Mouse (Mus musculus) ES-Bruce4 (cell line): ENCODE measurements around the gene Gpx2. TPM values are rescaled to one million over a fixed set of nuclear protein-coding genes. Genes with fewer than 3 reads are reported as not detected.

Experiments
- H3K27ac ChIP-seq: 2 replicates; pipeline ENCODE4 v1.5.1; 2012; ENCODE audit warnings: low read length, inconsistent platforms; ENCODE audit not compliant: insufficient read depth
- H3K27me3 ChIP-seq: 2 replicates; pipeline ENCODE4 v1.6.1; 2012; ENCODE audit warnings: mild to moderate bottlenecking, low read length, inconsistent platforms; ENCODE audit not compliant: control insufficient read depth, poor library complexity, insufficient read depth, severe bottlenecking
- H3K36me3 ChIP-seq: 2 replicates; pipeline ENCODE4 v1.6.1; 2012; ENCODE audit warnings: inconsistent platforms, mild to moderate bottlenecking, low read length, moderate library complexity; ENCODE audit not compliant: control insufficient read depth, poor library complexity, insufficient read depth, severe bottlenecking
- H3K4me1 ChIP-seq: one replicate; pipeline ENCODE4 v1.8.1; 2011; ENCODE audit warnings: low read length; ENCODE audit not compliant: control insufficient read depth, insufficient read depth
- H3K4me3 ChIP-seq: 2 replicates; pipeline ENCODE4 v1.5.1; 2011; ENCODE audit warnings: low read depth, mild to moderate bottlenecking, low read length
- H3K9ac ChIP-seq: 2 replicates; pipeline ENCODE4 v1.6.1; 2012; ENCODE audit warnings: low read depth, mild to moderate bottlenecking, inconsistent platforms; ENCODE audit not compliant: poor library complexity, severe bottlenecking
- H3K9me3 ChIP-seq: replicated peaks from 2 replicates; pipeline ENCODE4 v1.6.1; 2012; ENCODE audit warnings: mild to moderate bottlenecking, low read length, inconsistent platforms; ENCODE audit not compliant: control insufficient read depth, poor library complexity, insufficient read depth, severe bottlenecking
- CTCF ChIP-seq: IDR thresholded peaks from one replicate; pipeline ENCODE4 v1.8.1; 2011; ENCODE audit warnings: low read depth, low read length
- EP300 ChIP-seq: IDR thresholded peaks from 2 replicates; pipeline ENCODE4 v1.6.1; 2011; ENCODE audit warnings: low read depth, low read length; ENCODE audit not compliant: insufficient read depth
- POLR2A ChIP-seq: IDR thresholded peaks from one replicate; pipeline ENCODE4 v1.8.1; 2011; ENCODE audit warnings: low read length; ENCODE audit not compliant: insufficient read depth
- polyA plus RNA-seq: library from polyadenylated mRNA; stranded (reverse); fragments of >200 nt; gene quantifications from 2 replicates; pipeline ENCODE4 v1.2.4, GENCODE M21; 2011; ENCODE audit warnings: low read depth; ENCODE audit not compliant: missing spikeins, insufficient read depth, insufficient read length

Gpx2 gene
- polyA plus RNA-seq, 1 experiment = 12.7 TPM

DNA sequence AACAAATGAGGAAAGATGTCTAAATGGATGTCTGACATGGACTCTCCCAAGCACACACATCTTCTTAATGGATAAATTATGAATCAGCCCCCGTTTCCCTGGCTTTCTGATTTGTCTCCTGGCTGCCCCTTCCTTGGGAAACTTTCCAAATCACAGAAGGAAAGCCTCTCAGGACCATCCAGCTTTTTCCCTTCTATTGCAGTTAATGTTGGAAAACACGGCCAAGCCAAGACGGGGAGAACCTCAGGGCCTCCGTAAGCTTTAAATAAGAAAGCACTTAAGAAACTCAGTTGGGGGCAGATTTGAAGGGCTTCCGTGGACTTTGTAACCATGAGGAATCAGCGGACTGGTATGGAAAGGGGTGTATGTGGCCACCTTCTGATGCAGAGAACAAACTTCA is 24.5 kb upstream of the Gpx2 start:
- Histone ChIP-seq H3K4me1 (peaks cover 5% of the 10 kb centered on the region), H3K27ac (no peak overlapping the region), H3K36me3 (no peaks in the 10 kb centered on the region), H3K27me3 (no peaks in the 10 kb centered on the region), H3K9me3 (no peaks in the 10 kb centered on the region), H3K9ac (no peak overlapping the region), H3K4me3 (no peak overlapping the region)
- no peak for TF ChIP-seq EP300
- TF ChIP-seq CTCF = no peak
- no peak for TF ChIP-seq POLR2A

DNA sequence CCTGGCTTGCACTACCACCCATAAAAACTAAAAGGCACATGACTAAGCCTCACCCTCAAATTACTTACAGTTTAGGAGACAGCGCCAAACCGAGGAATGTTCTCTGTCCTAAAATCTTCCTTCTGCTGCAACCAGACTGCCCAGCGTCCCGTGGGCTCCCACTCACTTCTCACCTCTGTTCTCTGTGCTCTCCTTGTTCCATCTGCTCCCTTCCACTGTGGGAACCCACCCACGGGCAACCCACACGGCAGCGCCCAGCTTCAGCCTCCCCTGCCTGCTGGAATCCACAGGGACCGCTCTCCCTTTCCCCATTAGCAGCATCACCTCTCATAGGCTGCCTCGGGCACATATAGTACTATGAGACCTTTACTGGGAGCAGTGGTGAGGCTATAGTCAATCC is 23.6 kb upstream of the Gpx2 start:
- H3K4me1 ChIP-seq = peaks cover 5% of the 10 kb centered on the region
- no peak overlapping the region for H3K9ac ChIP-seq
- H3K27ac ChIP-seq = no peak overlapping the region
- no peaks in the 10 kb centered on the region for H3K36me3 ChIP-seq
- no peak for TF ChIP-seq EP300
- no peak for TF ChIP-seq POLR2A
- no peak for TF ChIP-seq CTCF
- H3K4me3 ChIP-seq = no peak overlapping the region
- no peaks in the 10 kb centered on the region for H3K9me3 ChIP-seq
- H3K27me3 ChIP-seq = no peaks in the 10 kb centered on the region

DNA sequence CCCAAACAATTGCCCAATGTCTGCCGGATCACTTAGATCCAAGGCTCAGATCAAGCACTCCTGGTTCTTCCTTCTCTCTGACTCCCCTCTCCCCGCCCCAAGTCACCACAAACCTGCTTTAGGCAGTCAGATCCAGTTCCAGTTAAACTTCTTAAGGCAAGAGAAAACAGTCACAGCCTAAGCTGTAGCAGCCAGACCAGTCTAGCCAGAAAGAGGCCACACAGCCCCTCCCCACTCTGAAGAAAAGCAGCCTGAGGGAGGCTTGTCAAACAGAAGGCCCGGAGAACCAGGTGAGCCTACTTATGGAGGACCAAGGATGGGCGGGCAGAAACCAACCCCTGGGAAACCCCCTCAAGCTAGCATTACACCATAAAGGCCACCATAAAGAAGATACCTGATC is 22.8 kb upstream of the Gpx2 start:
- no peaks in the 10 kb centered on the region for H3K36me3 ChIP-seq
- H3K4me1 ChIP-seq = peaks cover 5% of the 10 kb centered on the region
- no peaks in the 10 kb centered on the region for H3K27me3 ChIP-seq
- TF ChIP-seq CTCF (no peak), POLR2A (no peak), EP300 (peak; percentile 76; the same call in 1 of the 2 replicates)
- H3K9ac ChIP-seq = no peak overlapping the region
- H3K27ac ChIP-seq = peak overlapping the region; percentile 62
- H3K4me3 ChIP-seq = no peak overlapping the region
- H3K9me3 ChIP-seq = no peaks in the 10 kb centered on the region

DNA sequence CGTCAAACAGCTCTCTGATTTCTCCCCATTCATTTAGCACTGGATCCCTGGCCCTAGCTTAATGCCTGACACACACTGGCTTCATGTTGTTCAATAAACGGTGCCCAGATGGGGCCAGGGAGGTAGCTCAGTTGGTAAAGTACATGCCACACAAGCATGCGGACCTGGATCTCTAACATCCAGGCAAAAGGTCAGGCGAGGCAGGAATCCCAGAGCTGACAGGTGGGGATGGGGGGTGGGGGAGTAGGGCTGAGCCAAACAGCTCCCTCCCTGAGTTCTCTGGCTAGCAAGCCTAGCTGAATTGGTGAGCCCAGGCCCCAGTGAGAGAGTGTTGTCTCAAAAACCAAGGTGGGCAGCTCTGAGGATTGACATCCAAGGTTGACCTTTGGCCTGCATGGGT is 21.8 kb upstream of the Gpx2 start:
- H3K4me1 ChIP-seq = peaks cover 5% of the 10 kb centered on the region
- H3K36me3 ChIP-seq = no peaks in the 10 kb centered on the region
- no peak overlapping the region for H3K9ac ChIP-seq
- H3K27me3 ChIP-seq = no peaks in the 10 kb centered on the region
- no peak overlapping the region for H3K27ac ChIP-seq
- no peaks in the 10 kb centered on the region for H3K9me3 ChIP-seq
- no peak overlapping the region for H3K4me3 ChIP-seq
- TF ChIP-seq CTCF (no peak), EP300 (no peak), POLR2A (no peak)

DNA sequence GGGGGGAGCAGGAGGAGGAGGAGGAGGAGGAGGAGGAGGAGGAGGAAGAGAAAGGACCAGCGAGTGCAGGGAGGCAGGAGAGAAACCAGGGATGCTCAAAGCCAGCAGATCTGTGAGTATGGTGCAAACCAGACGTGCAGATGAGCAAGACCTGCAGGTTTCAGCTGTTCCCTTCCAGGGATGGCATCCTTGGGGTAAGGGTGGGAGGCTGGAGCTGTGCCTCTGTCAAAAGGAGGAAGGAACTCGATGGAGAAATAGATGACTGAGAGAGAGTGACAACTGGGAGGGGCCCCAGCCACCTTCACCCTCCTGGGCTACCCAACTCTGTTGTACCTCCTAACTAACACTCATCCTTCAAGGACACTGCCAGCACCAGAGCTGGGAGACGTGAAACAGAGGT is 21.4 kb upstream of the Gpx2 start:
- TF ChIP-seq POLR2A = no peak
- no peak for TF ChIP-seq EP300
- no peaks in the 10 kb centered on the region for H3K27me3 ChIP-seq
- H3K9me3 ChIP-seq = no peaks in the 10 kb centered on the region
- peaks cover 5% of the 10 kb centered on the region for H3K4me1 ChIP-seq
- H3K9ac ChIP-seq = no peak overlapping the region
- H3K27ac ChIP-seq = no peak overlapping the region
- H3K4me3 ChIP-seq = no peak overlapping the region
- no peaks in the 10 kb centered on the region for H3K36me3 ChIP-seq

DNA sequence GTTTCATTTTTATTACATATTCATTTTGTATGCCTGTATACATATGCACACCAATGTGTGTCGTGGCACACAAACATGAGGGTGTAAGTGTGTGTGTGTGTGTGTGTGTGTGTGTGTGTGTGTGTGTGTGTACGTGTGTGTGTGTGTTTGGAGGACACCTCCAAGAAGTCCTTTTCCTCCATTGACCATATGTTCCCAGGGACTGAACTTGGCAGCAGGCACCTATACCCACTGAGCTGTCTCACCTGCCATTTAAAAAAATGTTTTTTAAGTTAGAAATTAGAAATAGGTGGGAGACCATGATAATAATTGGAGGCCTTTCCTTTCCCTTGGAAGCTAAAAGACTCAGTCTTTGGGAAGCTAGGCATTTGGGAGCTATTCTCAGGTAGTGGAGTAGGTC is 18.8 kb upstream of the Gpx2 start:
- H3K4me3 ChIP-seq = no peak overlapping the region
- TF ChIP-seq EP300 (no peak), POLR2A (no peak), CTCF (no peak)
- H3K9ac ChIP-seq = no peak overlapping the region
- H3K36me3 ChIP-seq = no peaks in the 10 kb centered on the region
- peaks cover 8% of the 10 kb centered on the region for H3K4me1 ChIP-seq
- no peaks in the 10 kb centered on the region for H3K9me3 ChIP-seq
- no peak overlapping the region for H3K27ac ChIP-seq
- H3K27me3 ChIP-seq = no peaks in the 10 kb centered on the region
